Mouse (Mus musculus) CH12F3 (cell line): ENCODE measurements around the gene 2310011J03Rik.

Source experiments
- in situ Hi-C: fragments of 300-500 bp; cut with MboI; formaldehyde crosslinking; loops from 2 replicates; pipeline ENCODE4 v1.14.3; 2020; ENCODE audit warnings: low sequenced_read_pairs

The 2310011J03Rik gene

DNA sequence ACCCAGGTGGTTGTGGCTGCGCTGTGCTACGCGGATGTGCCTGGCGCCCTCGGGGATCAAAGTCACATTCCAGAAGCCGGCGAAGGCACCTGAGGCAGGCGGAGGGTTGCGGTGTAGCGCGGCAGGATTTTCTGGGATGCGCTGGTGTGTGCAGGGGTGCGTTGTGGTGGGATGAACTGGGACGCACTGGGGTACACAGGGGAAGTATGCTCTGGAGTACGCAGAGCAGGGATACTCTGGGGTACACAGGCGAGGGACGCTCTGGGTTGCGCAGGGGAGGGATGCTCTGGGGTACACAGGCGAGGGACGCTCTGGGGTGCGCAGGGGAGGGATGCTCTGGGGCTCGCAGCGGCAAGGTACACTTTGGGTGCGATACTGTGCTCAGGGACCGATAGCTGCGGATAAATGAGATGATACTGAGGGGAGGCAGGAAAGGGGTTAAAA lies 22.0 kb upstream of the 2310011J03Rik start:
- in situ Hi-C loops = no loop called here

DNA sequence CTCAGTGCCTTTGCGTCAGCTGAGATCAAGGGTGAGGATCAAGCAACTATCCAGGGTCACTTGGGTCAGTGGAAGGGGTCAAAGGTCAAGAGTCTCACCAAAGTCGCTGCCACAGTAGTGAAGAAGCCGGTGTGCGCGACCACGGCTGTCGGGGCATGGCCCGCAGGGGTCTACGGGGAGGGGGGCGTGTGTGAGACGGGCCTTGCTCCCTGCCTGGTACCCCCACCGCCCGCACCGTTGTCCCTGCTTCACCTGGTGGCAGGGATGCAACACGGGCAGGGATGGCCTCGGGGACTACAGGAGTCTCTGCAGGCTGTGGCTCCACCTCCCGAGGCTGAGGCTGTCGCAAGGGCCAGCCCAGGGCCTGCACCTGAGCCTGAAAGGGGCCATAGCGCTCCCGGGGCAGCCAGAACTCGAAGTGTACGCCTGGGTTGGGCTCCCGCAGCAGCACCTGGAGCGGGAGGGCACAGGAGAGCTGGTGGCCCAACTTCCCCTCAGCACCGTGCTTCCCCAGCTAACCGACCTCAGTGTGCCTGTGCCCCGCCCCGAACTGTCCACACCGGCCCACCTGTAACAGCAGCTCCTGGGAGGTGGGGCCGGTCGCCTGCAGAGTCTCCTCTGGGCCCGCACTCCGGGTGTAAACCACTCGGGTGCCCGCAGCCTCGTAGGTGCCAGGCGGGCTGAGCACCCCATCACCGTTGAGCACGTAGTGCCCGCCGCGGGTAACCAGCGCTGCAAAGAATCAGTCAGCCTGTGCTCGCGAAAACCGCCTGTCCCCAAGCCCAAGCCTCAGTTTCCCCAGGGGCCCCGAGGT lies 21.4 kb upstream of the 2310011J03Rik start:
- in situ Hi-C loops = no loop called here

- in situ Hi-C loops = no loop called here
Measured at GRCm38 (mm10) chr10:80341026-80341425, 20.7 kb upstream of the 2310011J03Rik start.

DNA sequence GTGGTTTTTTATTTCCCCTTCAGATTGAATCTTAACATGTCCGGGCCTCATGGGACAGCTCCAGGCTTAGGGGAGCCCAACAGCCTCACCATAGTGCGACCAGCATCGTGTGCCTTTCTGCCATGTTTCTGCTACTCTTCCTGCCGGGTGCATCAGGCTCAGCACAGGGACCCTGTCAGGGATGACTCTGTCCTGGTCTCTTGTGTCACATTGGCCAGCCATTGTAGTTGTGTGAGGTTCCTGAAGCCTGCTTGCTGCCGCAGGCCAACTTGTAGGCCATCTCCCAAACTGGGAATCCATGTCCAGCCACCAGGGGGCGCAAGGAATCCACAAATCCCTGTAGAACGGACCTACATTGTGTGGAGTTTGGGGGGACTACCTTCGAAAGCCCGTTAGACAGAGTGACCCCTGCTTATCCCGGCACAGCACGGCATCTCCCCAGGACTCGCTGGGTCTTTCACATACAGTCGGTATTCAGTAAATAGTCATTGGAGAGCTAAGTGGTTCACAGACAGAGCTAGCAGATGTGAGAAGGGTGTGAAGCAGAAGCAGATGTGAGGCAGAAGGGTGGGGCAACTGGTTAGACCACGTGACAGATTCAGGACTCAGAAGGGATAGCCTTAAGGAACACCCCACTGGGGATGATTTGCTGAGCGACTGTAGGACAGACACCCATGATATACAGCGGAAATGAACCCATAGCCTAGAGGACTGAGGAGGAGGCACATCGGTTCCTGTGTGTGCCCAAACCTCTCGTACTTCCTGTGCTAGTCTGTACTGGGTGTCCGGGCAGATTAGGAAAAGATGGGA lies 19.8 kb upstream of the 2310011J03Rik start:
- in situ Hi-C loops = no loop called here

GRCm38 (mm10) chr10:80336263-80336662 lies 15.9 kb upstream of the 2310011J03Rik start:
- in situ Hi-C loops = no loop called here

DNA sequence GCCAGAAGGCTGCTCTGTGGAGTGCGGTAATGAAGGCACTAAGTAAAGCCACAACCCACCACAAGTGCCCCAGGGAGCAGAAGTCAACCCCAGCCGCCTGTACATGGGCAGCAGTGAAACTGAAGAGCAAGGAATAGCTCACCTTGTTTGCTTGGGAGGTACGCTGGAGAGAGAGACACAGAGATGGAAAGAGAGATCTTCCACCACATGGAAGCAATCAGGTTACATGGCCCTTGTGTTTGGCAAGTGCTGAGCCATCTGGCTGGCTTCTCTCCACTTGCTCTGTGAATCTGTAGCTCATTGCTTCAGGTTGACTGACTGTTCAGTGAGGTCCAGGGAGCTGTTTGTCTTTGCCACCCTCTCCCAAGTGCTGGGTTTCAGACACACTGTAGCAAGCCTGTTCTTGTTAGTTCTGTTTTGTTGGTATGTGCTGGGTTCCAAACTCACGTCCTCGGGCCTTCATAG lies 12.2 kb upstream of the 2310011J03Rik start:
- in situ Hi-C loops = no loop called here

DNA sequence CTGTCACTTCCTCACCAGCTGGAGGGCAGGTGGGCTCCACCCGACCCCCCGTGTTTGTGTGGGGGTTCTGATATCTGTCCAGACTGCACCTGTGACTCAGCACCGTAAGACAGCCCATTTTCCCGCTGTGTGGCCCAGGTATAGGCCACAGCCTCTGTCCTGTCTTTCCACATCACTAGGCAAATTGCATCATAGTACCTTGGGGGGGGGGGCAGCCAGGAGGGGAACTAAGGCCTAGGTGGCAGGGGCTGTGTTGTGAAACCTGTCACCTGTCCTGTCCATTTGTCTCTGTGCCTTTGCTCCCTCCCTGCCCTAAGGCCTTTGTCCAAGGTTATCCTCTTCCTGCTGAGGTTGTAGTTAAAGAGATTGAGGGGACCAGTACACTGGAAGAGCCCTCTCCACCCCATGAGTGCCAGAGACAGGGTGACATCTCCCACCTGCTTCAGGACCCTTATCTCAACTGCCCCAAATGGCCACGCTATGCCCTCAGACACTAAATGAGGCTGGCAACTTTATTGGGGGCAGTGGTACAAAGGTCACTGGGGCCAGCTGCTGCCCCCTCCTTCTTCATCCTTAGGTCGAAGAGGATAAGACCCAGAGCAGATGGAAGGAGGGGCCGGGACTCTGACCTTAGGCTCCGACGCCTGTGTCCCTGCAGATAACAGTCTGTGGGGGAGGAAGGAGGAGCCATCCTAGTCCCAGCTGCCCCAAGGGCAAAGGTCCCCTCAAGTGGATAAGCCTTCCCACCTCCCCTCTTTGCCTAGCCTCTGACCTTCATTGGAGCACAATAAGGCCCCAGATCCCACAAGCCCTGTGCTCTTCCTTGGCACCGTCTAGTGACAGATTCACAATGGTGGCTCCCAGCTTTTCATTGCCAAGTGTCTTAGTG lies 11.5 kb upstream of the 2310011J03Rik start:
- in situ Hi-C loops = no loop called here

DNA sequence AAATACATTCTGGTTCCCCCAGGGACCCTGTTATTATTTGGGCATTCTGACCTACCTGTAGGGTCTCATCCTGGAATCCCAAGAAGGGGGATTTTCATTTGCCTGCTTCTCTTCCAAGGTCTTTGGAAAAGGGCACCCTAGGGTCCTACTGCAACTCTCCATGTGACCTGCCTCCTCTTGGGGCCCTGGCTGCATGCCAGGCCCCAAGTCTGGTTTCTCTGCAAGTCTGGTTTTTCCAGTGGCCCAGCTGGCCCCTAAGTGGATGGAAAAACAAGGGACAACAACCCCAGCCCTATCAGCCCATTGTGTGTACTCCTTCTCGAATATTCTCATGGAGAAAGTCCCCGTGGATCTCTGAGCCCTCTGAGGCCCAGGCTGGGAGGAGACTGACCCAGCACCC lies 10.6 kb upstream of the 2310011J03Rik start:
- in situ Hi-C loops = no loop called here

- in situ Hi-C loops = no loop called here
Measured at GRCm38 (mm10) chr10:80330084-80330483, 9.7 kb upstream of the 2310011J03Rik start.

DNA sequence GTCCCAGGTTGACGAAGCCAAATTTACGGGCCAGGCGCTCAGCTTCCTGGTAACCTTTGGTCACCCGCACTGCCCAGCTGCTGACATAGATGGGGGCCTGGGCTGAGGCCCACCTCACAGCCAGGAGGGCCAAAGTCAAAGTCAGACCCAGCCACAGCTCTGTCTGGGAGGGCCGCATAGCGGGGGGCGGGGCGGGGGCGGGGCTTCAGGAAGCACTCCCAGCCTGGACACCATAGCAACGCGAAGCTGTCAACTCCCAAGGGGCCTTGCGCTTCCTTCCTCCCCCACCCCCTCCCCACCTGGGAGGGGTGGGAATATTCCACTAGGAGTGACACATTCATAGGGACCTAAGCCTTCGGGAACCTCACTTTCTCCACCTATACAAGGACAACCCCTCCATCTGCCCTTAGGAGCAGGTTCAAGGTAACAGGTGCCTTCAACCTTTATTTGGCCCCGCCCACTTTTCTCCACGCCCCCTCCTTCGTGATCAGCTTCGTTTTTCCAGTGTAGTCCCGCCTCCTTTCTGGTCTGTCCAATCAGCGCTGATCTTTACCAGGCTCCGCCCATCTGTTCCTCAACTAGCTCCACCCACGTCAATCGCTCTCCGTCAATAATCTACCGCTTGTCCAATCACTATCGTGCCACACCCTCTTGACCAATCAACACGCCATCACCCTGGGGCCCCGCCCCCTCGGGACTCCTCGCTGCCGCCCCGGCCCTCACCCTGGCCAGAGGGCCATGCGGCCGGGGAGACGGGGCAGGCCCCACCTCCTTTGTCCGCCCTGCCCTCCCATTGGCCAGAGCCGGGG lies 9.1 kb upstream of the 2310011J03Rik start, which contains the start of the genes Pcsk4 and Reep6:
TSS of gene Pcsk4 (minus strand) at position 226 of the 809 bp plus-strand sequence.
TSS of gene Reep6 (plus strand) at position 681 of the 809 bp plus-strand sequence.
- in situ Hi-C loops = no loop called here

DNA sequence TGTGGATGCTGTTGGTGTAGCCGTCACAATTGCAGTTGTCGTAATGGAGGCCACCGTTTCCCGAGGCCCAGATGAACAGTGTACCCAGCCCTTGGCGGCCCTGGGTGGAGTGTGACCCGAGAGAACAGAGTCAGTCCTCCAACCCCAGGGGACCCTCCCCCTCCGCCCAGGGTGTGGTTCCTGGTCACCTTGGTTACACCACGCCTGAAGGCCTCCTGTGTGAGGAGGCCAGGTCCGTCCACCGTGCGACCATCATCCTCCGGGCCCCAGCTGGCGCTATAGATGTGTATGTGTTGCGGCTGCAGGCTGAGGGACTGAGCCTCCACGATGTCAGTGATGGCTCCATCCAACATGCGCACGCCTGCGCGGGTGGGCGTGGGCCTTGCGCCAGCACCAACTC lies 4.7 kb upstream of the 2310011J03Rik start:
- in situ Hi-C loops = no loop called here

GRCm38 (mm10) chr10:80324120-80325037 lies 4.0 kb upstream of the 2310011J03Rik start:
- in situ Hi-C loops = no loop called here

GRCm38 (mm10) chr10:80323261-80324119 lies 3.2 kb upstream of the 2310011J03Rik start:
- in situ Hi-C loops = no loop called here

DNA sequence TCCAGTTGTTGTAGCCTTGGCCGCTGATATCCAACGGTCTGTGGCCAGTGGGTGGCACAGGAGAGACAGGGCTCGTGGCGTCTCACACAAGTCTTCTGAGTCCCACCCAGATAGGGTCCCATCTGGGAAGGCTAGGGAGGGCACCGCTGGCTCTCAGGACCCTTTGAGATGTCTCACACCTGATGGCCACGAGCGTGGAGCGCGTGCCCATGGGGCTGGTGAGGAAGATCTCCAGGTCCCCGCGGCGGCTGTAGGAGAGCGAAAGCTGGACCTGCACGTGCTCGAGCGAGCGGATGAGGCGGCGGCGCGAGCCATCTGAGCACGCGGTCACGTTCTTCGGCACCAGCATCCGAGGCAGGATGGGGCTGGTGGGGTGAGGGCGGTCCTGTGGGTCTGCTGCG lies 2.5 kb upstream of the 2310011J03Rik start:
- in situ Hi-C loops = no loop called here

GRCm38 (mm10) chr10:80321670-80322581 lies 1.6 kb upstream of the 2310011J03Rik start:
- in situ Hi-C loops = no loop called here

DNA sequence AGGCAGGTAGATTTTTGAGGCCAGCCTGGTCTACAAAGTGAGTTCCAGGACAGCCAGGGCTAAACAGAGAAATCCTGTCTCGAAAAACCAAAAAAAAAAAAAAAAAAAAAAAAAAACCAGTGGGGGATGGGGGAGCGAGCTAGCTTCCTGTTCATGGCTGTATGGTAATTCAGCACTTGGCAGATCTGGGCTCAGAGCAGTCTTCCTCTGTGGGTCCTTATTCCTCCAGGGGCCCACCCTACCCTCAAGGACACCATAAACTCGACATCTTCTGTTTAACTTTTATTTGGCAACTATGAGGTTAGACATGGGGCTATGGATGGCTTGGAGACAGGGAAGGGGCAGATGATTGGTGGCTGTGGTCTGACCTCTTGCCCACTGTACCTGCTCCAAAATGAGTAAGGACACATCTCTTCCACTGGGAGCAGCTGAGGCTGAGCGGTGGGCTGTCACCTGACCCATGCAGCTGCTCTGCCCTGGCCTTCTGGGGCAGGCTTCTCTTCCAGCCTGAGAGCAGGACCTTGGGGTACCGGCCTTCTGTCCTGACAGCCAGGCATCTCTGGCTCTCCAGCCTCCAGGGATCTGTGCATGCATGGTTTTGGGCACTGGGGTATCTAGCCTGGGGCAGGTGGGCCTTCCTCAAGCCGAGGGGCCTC lies 805 bp upstream of the 2310011J03Rik start:
- in situ Hi-C loops = no loop called here
